ENCODE assay signal across 8 mouse cellular contexts in genomic region chr10:80350292-80350691, GRCm38 (mm10). TPM values are rescaled to one million over a fixed set of nuclear protein-coding genes. Genes with fewer than 3 reads are reported as not detected.
A peak's percentile ranks its signal among the peaks of the same experiment; 100 is the strongest.
DNase-seq lines count a peak whose midpoint lies in the region; ATAC-seq and TF ChIP-seq lines count a peak whose summit lies in the region.

No protein-coding gene starts in this region.

- peak; percentile 76 for DNase-seq in MEL-GATA-1-ER (ENCODE audit: extremely low read depth, low read depth)
- peak; percentile 76 to 91 for DNase-seq in cerebellum, adult 2 months
- DNase-seq in forebrain, postnatal 0 days: peak; percentile 85
- peak; percentile 64 for DNase-seq in layer of hippocampus, adult 9-10 months (ENCODE audit: low spot score)
- peak; percentile 93 for DNase-seq in lung, postnatal 10 days
- DNase-seq in ovary, postnatal 36 days (ENCODE audit: low spot score): peak; percentile 84
- peak; percentile 87 for DNase-seq in thymus, postnatal 25 days

- peaks cover 18% of the 10 kb centered on the region for H3K4me1 ChIP-seq in cerebellum, adult 2 months (ENCODE audit: control insufficient read depth, insufficient read depth, low read length)
- H3K4me1 ChIP-seq in forebrain, postnatal 0 days (ENCODE audit: insufficient read depth): no peaks in the 10 kb centered on the region

- no peak overlapping the region for H3K4me3 ChIP-seq in cerebellum, adult 2 months (replicated peaks; ENCODE audit: insufficient read depth, low read depth, low read length)
- H3K4me3 ChIP-seq in forebrain, postnatal 0 days (ENCODE audit: low read depth, low read length): no peak overlapping the region

- no peaks in the 10 kb centered on the region; the same call in 1 of the 2 replicates for H3K27me3 ChIP-seq in cerebellum, adult 2 months (ENCODE audit: control insufficient read depth, insufficient read depth, low read length)
- H3K27me3 ChIP-seq in forebrain, postnatal 0 days (ENCODE audit: insufficient read depth, low read length): peaks cover 62% of the 10 kb centered on the region

- H3K9me3 ChIP-seq in forebrain, postnatal 0 days (ENCODE audit: low read length): no peaks in the 10 kb centered on the region

- TF ChIP-seq CTCF in cerebellum, adult 2 months (IDR thresholded peaks at IDR 0.05; ENCODE audit: borderline replicate concordance, insufficient read depth, low read depth, low read length): peak; percentile 95
- peak; percentile 95 for TF ChIP-seq CTCF in forebrain, postnatal 0 days (IDR thresholded peaks at IDR 0.05; ENCODE audit: low read depth)

- H3K27ac ChIP-seq in cerebellum, adult 2 months (ENCODE audit: insufficient read depth, low read length): no peak overlapping the region
- H3K27ac ChIP-seq in forebrain, postnatal 0 days (ENCODE audit: low read depth, low read length): no peak overlapping the region

- H3K4me2 ChIP-seq in forebrain, postnatal 0 days (ENCODE audit: low read depth): no peak overlapping the region

- H3K9ac ChIP-seq in forebrain, postnatal 0 days: no peak overlapping the region

- no peaks in the 10 kb centered on the region for H3K36me3 ChIP-seq in forebrain, postnatal 0 days (ENCODE audit: insufficient read depth)

- ATAC-seq in forebrain, postnatal 0 days: peak; percentile 88
- peak; percentile 85 to 87 for ATAC-seq in hematopoietic stem cell, adult 5-6 weeks (replicated peaks in 1 of 2; ENCODE audit: insufficient read depth in 1 of 2, low FRiP score in 2 of 2, low TSS enrichment in 1 of 2, low read depth in 1 of 2, poor library complexity in 2 of 2, severe bottlenecking in 2 of 2)

- 6% methylated on average over 7 of the region's 7 CpGs for WGBS in cerebellum, adult 2 months
- 3% methylated on average over 7 of the region's 7 CpGs for WGBS in forebrain, postnatal 0 days

- TF ChIP-seq POLR2A in cerebellum, adult 2 months (IDR thresholded peaks at IDR 0.05; ENCODE audit: borderline replicate concordance, insufficient read depth, low read length): no peak

RNA-seq across cellular contexts. Expression of gene Adamtsl5, which starts 2.1 kb away (rescaled TPM):
- polyA plus RNA-seq in cerebellum, adult 2 months (2012; rRNA removed): 7.9 and 10.8 TPM in 2 replicates
- total RNA-seq in forebrain, postnatal 0 days (2014; rRNA removed): 0.31 and 0.33 TPM in 2 replicates
- polyA plus RNA-seq in forebrain, postnatal 0 days (2015; fragmentation: Nextera tagmentation; extraction: Ambion mirVana): 0.70 and 0.81 TPM in 2 replicates
- 0.25 and 0.40 TPM in 2 replicates for total RNA-seq in hematopoietic stem cell, adult 5-6 weeks (2017)

RNA-seq across cellular contexts. Expression of gene Plk5, which starts 6.0 kb away (rescaled TPM):
- 145 and 151 TPM in 2 replicates for polyA plus RNA-seq in cerebellum, adult 2 months (2012; rRNA removed)
- total RNA-seq in forebrain, postnatal 0 days (2014; rRNA removed): 8.3 and 12.9 TPM in 2 replicates
- polyA plus RNA-seq in forebrain, postnatal 0 days (2015; fragmentation: Nextera tagmentation; extraction: Ambion mirVana): 4.6 and 7.4 TPM in 2 replicates
- not detected in 2 replicates for total RNA-seq in hematopoietic stem cell, adult 5-6 weeks (2017)

RNA-seq across cellular contexts. Expression of gene Reep6, which starts 20.5 kb away (rescaled TPM):
- 9.0 and 10.3 TPM in 2 replicates for polyA plus RNA-seq in cerebellum, adult 2 months (2012; rRNA removed)
- 1.8 and 2.7 TPM in 2 replicates for total RNA-seq in forebrain, postnatal 0 days (2014; rRNA removed)
- polyA plus RNA-seq in forebrain, postnatal 0 days (2015; fragmentation: Nextera tagmentation; extraction: Ambion mirVana): 5.1 and 6.4 TPM in 2 replicates
- total RNA-seq in hematopoietic stem cell, adult 5-6 weeks (2017): 2.1 and 2.9 TPM in 2 replicates

RNA-seq across cellular contexts. Expression of gene Pcsk4, which starts 21.0 kb away (rescaled TPM):
- polyA plus RNA-seq in cerebellum, adult 2 months (2012; rRNA removed): 13.7 and 14.1 TPM in 2 replicates
- 3.4 and 3.8 TPM in 2 replicates for total RNA-seq in forebrain, postnatal 0 days (2014; rRNA removed)
- 7.4 TPM in 2 replicates for polyA plus RNA-seq in forebrain, postnatal 0 days (2015; fragmentation: Nextera tagmentation; extraction: Ambion mirVana)
- total RNA-seq in hematopoietic stem cell, adult 5-6 weeks (2017): 2.9 and 3.1 TPM in 2 replicates

RNA-seq across cellular contexts. Expression of gene 2310011J03Rik, which starts 30.0 kb away (rescaled TPM):
- polyA plus RNA-seq in cerebellum, adult 2 months (2012; rRNA removed): 49.7 and 51.1 TPM in 2 replicates
- 19.2 and 22.8 TPM in 2 replicates for total RNA-seq in forebrain, postnatal 0 days (2014; rRNA removed)
- polyA plus RNA-seq in forebrain, postnatal 0 days (2015; fragmentation: Nextera tagmentation; extraction: Ambion mirVana): 32.4 and 35.6 TPM in 2 replicates
- 8.5 and 17.6 TPM in 2 replicates for total RNA-seq in hematopoietic stem cell, adult 5-6 weeks (2017)
